Mouse (Mus musculus) heart, adult 2 months (tissue): ENCODE measurements at regions not wholly inside any gene's neighbourhood (a gene's known extent, or its start where the extent isn't known, plus 50 kb on each side); places are given as distances from the start of the nearest gene placed in this dataset.

ENCODE experiments used
- CTCF ChIP-seq: fragments of 200-600 bp; IDR thresholded peaks from 2 replicates; pipeline ENCODE4 v1.8.1; 2022; ENCODE audit warnings: antibody characterized with exemption, mild to moderate bottlenecking, moderate library complexity
- EP300 ChIP-seq: fragments of 200-500 bp; IDR thresholded peaks from 2 replicates; pipeline ENCODE4 v1.6.1; 2011; ENCODE audit warnings: low read depth, low read length, control low read depth; ENCODE audit not compliant: insufficient read depth

DNA sequence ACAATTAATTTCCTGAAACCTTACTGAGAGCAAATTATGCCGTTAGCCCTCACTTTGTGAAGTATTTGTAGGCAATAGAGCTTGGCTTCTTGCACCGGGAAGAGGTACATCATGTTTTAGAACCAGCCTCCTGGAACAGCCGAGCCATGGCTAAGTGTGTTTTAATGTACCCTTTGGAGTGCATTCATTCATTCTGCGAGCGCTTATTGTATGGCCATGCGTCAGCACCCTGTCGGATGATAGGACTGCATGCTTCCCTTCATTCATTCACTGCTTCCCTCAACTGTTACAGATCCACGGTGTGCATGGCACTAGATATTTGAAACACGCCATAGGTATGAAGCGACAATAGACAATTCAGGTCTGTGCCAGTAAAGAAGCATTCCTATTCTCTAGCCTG lies 409.4 kb upstream of the Ercc4 start:
- no peak for TF ChIP-seq EP300
- no peak for TF ChIP-seq CTCF
